Mouse (Mus musculus): ENCODE measurements around the gene Mpp3.

- TF ChIP-seq CTCF (IDR thresholded peaks at IDR 0.05; ENCODE audit: extremely low read depth, insufficient read length, insufficient replicate concordance, low read depth, low read length) (no peak), POLR2A (IDR thresholded peaks at IDR 0.05; ENCODE audit: low read depth, low read length) (no peak)
Measured at GRCm38 (mm10) chr11:102035456-102035960, 7.2 kb upstream of the Mpp3 start.
